Mouse (Mus musculus) olfactory bulb, adult 2 months (tissue): ENCODE measurements around the gene Ltk. TPM values are rescaled to one million over a fixed set of nuclear protein-coding genes. Genes with fewer than 3 reads are reported as not detected.
A peak's percentile ranks its signal among the peaks of the same experiment; 100 is the strongest.

Experiments used
- H3K27ac ChIP-seq: fragments of 200-500 bp; 2 replicates; pipeline ENCODE4 v1.5.1; 2012; ENCODE audit warnings: low read depth, low read length; ENCODE audit not compliant: insufficient read depth
- H3K4me1 ChIP-seq: fragments of 200-500 bp; 2 replicates; pipeline ENCODE4 v1.6.1; 2012; ENCODE audit warnings: low read length; ENCODE audit not compliant: control insufficient read depth, insufficient read depth
- H3K4me3 ChIP-seq: fragments of 200-500 bp; 2 replicates; pipeline ENCODE4 v1.5.1; 2012; ENCODE audit warnings: mild to moderate bottlenecking, low read depth, low read length, moderate library complexity; ENCODE audit not compliant: insufficient read depth
- CTCF ChIP-seq: fragments of 200-500 bp; IDR thresholded peaks from 2 replicates; pipeline ENCODE4 v1.5.1; 2012; ENCODE audit warnings: low read depth, mild to moderate bottlenecking, low read length, moderate library complexity; ENCODE audit not compliant: insufficient read depth
- POLR2A ChIP-seq: fragments of 200-500 bp; IDR thresholded peaks from 2 replicates; pipeline ENCODE4 v1.6.1; 2012; ENCODE audit warnings: mild to moderate bottlenecking, low read depth, low read length, moderate library complexity; ENCODE audit not compliant: insufficient read depth
- WGBS: fragments of 180-500 bp; shearing (Covaris S2); methylation state at CpG from one replicate; pipeline ENCODE4 v1.1.7; 2018; 5-methylcytosine and 5-hydroxymethylcytosine counted together
- polyA plus RNA-seq: library from polyadenylated mRNA; stranded (reverse); fragments of >200 nt; gene quantifications from 2 replicates; pipeline ENCODE4 v1.2.4, GENCODE M21; 2012; ENCODE audit warnings: low replicate concordance; ENCODE audit not compliant: missing spikeins, insufficient read depth, insufficient read length

The Ltk gene
- polyA plus RNA-seq, 1 experiment, result not detected

GRCm38 (mm10) chr2:119743808-119744162 lies 16.4 kb downstream of the Ltk start:
- Histone ChIP-seq H3K27ac (no peak overlapping the region), H3K4me1 (peaks cover 23% of the 10 kb centered on the region), H3K4me3 (no peak overlapping the region)
- TF ChIP-seq CTCF (no peak), POLR2A (no peak)
- WGBS, result 37% methylated on average over 22 of the region's 22 CpGs

GRCm38 (mm10) chr2:119743176-119743807 lies 16.9 kb downstream of the Ltk start:
- TF ChIP-seq CTCF, result no peak
- no peak for TF ChIP-seq POLR2A
- 15% methylated on average over 29 of the region's 31 CpGs for WGBS
- Histone ChIP-seq H3K27ac (no peak overlapping the region), H3K4me3 (peak overlapping the region; percentile 47), H3K4me1 (peaks cover 23% of the 10 kb centered on the region)

- under 1% methylated on average over 70 of the region's 70 CpGs for WGBS
- TF ChIP-seq CTCF, result no peak
- no peak for TF ChIP-seq POLR2A
- H3K4me3 ChIP-seq, result peak overlapping the region; percentile 47
- peaks cover 23% of the 10 kb centered on the region for H3K4me1 ChIP-seq
- H3K27ac ChIP-seq, result no peak overlapping the region
Measured at GRCm38 (mm10) chr2:119742461-119743175, 17.6 kb downstream of the Ltk start.

GRCm38 (mm10) chr2:119741581-119742411 lies 18.4 kb downstream of the Ltk start, which contains the start of gene Itpka:
Itpka (plus strand) TSS chr2:119742337.
- Histone ChIP-seq H3K4me1 (peaks cover 23% of the 10 kb centered on the region), H3K4me3 (peak within 1 kb of the TSS; percentile 47), H3K27ac (no peak within 1 kb of the TSS)
- 0 out of 2 replicates have a peak, but pooled peaks have one; percentile 25 for TF ChIP-seq POLR2A
- TF ChIP-seq CTCF, result no peak
- 3% methylated on average over 44 of the region's 53 CpGs for WGBS

- WGBS, result 53% methylated on average over 2 of the region's 2 CpGs
- TF ChIP-seq CTCF (no peak), POLR2A (no peak)
- H3K4me1 ChIP-seq, result peaks cover 23% of the 10 kb centered on the region
Measured at GRCm38 (mm10) chr2:119740567-119740966, 19.7 kb downstream of the Ltk start.

GRCm38 (mm10) chr2:119737124-119737523 lies 23.1 kb downstream of the Ltk start:
- 24% methylated on average over 12 of the region's 12 CpGs for WGBS
- Histone ChIP-seq H3K4me1 (peaks cover 7% of the 10 kb centered on the region), H3K4me3 (no peak overlapping the region), H3K27ac (no peak overlapping the region)
- no peak for TF ChIP-seq POLR2A
- no peak for TF ChIP-seq CTCF

More at GRCm38 (mm10) chr2:119740567-119740966, 19.7 kb downstream of the Ltk start:
- no peak overlapping the region for H3K27ac ChIP-seq
- no peak overlapping the region for H3K4me3 ChIP-seq

- Histone ChIP-seq H3K4me1 (no peaks in the 10 kb centered on the region), H3K27ac (no peak overlapping the region), H3K4me3 (no peak overlapping the region)
- TF ChIP-seq CTCF (no peak), POLR2A (no peak)
- WGBS, result 85% methylated on average over 4 of the region's 4 CpGs
Measured at GRCm38 (mm10) chr2:119730735-119731134, 29.5 kb downstream of the Ltk start.

GRCm38 (mm10) chr2:119727762-119728416 lies 32.3 kb downstream of the Ltk start:
- H3K4me3 ChIP-seq, result no peak overlapping the region
- TF ChIP-seq CTCF (no peak), POLR2A (no peak)
- WGBS, result 89% methylated on average over 3 of the region's 3 CpGs
- no peaks in the 10 kb centered on the region for H3K4me1 ChIP-seq
- no peak overlapping the region for H3K27ac ChIP-seq
